Mouse (Mus musculus) forebrain, embryonic 14.5 days (tissue): Measurements from ENCODE around the gene Enah. TPM values are rescaled to one million over a fixed set of nuclear protein-coding genes. Genes with fewer than 3 reads are reported as not detected.

Experiments
- ATAC-seq: fragments of 200-750 bp; cut with Nextera tagmentation; 2 replicates; pipeline ENCODE4 v1.8.0; 2017; ENCODE audit warnings: mild to moderate bottlenecking, moderate library complexity
- DNase-seq: peaks from one replicate; pipeline ENCODE4 v3.0.0-alpha.2; 2015; ENCODE audit warnings: low spot score
- H3K27ac ChIP-seq: fragments of 300-500 bp; sonication (generic); 2 replicates; pipeline ENCODE4 v1.5.1; 2014; ENCODE audit warnings: low read depth, mild to moderate bottlenecking, control low read depth, low read length, moderate library complexity
- H3K27me3 ChIP-seq: fragments of 300-500 bp; sonication (generic); replicated peaks from 2 replicates; pipeline ENCODE4 v1.6.1; 2014; ENCODE audit warnings: low read length, control low read depth, mixed read lengths; ENCODE audit not compliant: control insufficient read depth, insufficient read depth
- H3K36me3 ChIP-seq: fragments of 300-500 bp; sonication (generic); 2 replicates; pipeline ENCODE4 v1.6.1; 2014; ENCODE audit warnings: low read length, control low read depth; ENCODE audit not compliant: control insufficient read depth, insufficient read depth
- H3K4me1 ChIP-seq: fragments of 300-500 bp; sonication (generic); 2 replicates; pipeline ENCODE4 v1.6.1; 2014; ENCODE audit warnings: antibody characterized with exemption, low read length, control low read depth; ENCODE audit not compliant: control insufficient read depth, insufficient read depth
- H3K4me2 ChIP-seq: fragments of 300-500 bp; sonication (generic); 2 replicates; pipeline ENCODE4 v1.6.1; 2014; ENCODE audit warnings: mild to moderate bottlenecking, control low read depth, low read length
- H3K4me3 ChIP-seq: fragments of 300-500 bp; sonication (generic); 2 replicates; pipeline ENCODE4 v1.5.1; 2014; ENCODE audit warnings: low read depth, low read length, control low read depth
- H3K9ac ChIP-seq: fragments of 300-500 bp; sonication (generic); 2 replicates; pipeline ENCODE4 v1.6.1; 2014; ENCODE audit warnings: mild to moderate bottlenecking, low read length, control low read depth, moderate library complexity
- H3K9me3 ChIP-seq: fragments of 300-500 bp; sonication (generic); replicated peaks from 2 replicates; pipeline ENCODE4 v1.6.1; 2016; ENCODE audit warnings: low read length, control low read depth, mixed read lengths; ENCODE audit not compliant: control insufficient read depth
- WGBS: fragments of 180-500 bp; shearing (Covaris S2); extraction: QIAGEN DNeasy Blood & Tissue Kit; methylation state at CpG from one replicate; pipeline ENCODE4 v1.1.7; 2014; 5-methylcytosine and 5-hydroxymethylcytosine counted together
- polyA plus RNA-seq: library from polyadenylated mRNA; unstranded; fragments of >200 nt; fragmentation: Nextera tagmentation; extraction: Ambion mirVana; gene quantifications from 2 replicates; pipeline ENCODE4 v1.2.1, GENCODE M21; 2014

Enah gene
- polyA plus RNA-seq, 1 experiment from 2014 or later: 19.9 TPM

GRCm38 (mm10) chr1:181866429-181867280 lies 153.1 kb downstream of the Enah start:
- no peaks in the 10 kb centered on the region for H3K4me1 ChIP-seq
- no peak overlapping the region for H3K4me3 ChIP-seq
- H3K36me3 ChIP-seq: no peaks in the 10 kb centered on the region
- no peaks in the 10 kb centered on the region for H3K9me3 ChIP-seq
- no peak overlapping the region for H3K27ac ChIP-seq
- DNase-seq (no peak), ATAC-seq (no peak)
- WGBS: 84% methylated on average over 6 of the region's 6 CpGs
- H3K4me2 ChIP-seq: no peak overlapping the region
- H3K9ac ChIP-seq: no peak overlapping the region
- H3K27me3 ChIP-seq: no peaks in the 10 kb centered on the region

- no peaks in the 10 kb centered on the region for H3K4me1 ChIP-seq
- H3K4me2 ChIP-seq: no peak overlapping the region
- no peak overlapping the region for H3K9ac ChIP-seq
- ATAC-seq (no peak), DNase-seq (no peak)
- H3K4me3 ChIP-seq: no peak overlapping the region
- H3K36me3 ChIP-seq: no peaks in the 10 kb centered on the region
- WGBS: 85% methylated on average over 5 of the region's 5 CpGs
- no peaks in the 10 kb centered on the region for H3K27me3 ChIP-seq
- no peaks in the 10 kb centered on the region for H3K9me3 ChIP-seq
- H3K27ac ChIP-seq: no peak overlapping the region
Observed at GRCm38 (mm10) chr1:181865863-181866216, 153.9 kb downstream of the Enah start.

GRCm38 (mm10) chr1:181864971-181865862 lies 154.6 kb downstream of the Enah start:
- H3K27ac ChIP-seq: no peak overlapping the region
- H3K4me1 ChIP-seq: no peaks in the 10 kb centered on the region
- H3K9ac ChIP-seq: no peak overlapping the region
- H3K9me3 ChIP-seq: no peaks in the 10 kb centered on the region
- H3K27me3 ChIP-seq: no peaks in the 10 kb centered on the region
- no peak overlapping the region for H3K4me3 ChIP-seq
- no peak for DNase-seq
- no peaks in the 10 kb centered on the region for H3K36me3 ChIP-seq
- no peak for ATAC-seq
- no peak overlapping the region for H3K4me2 ChIP-seq
- WGBS: 75% methylated on average over 11 of the region's 11 CpGs

- H3K9me3 ChIP-seq: no peaks in the 10 kb centered on the region
- no peaks in the 10 kb centered on the region for H3K27me3 ChIP-seq
- 47% methylated on average over 8 of the region's 8 CpGs for WGBS
Observed at GRCm38 (mm10) chr1:181863431-181863830, 156.4 kb downstream of the Enah start.

GRCm38 (mm10) chr1:181862676-181863374 lies 157.0 kb downstream of the Enah start:
- no peak overlapping the region for H3K9ac ChIP-seq
- no peaks in the 10 kb centered on the region for H3K27me3 ChIP-seq
- no peak overlapping the region for H3K4me3 ChIP-seq
- H3K4me2 ChIP-seq: no peak overlapping the region
- H3K27ac ChIP-seq: no peak overlapping the region
- no peaks in the 10 kb centered on the region for H3K4me1 ChIP-seq
- 47% methylated on average over 16 of the region's 16 CpGs for WGBS
- H3K36me3 ChIP-seq: no peaks in the 10 kb centered on the region
- no peak for DNase-seq
- ATAC-seq: no peak
- H3K9me3 ChIP-seq: no peaks in the 10 kb centered on the region

More at GRCm38 (mm10) chr1:181863431-181863830, 156.4 kb downstream of the Enah start:
- ATAC-seq: no peak
- Histone ChIP-seq H3K27ac (no peak overlapping the region), H3K4me2 (no peak overlapping the region), H3K9ac (no peak overlapping the region), H3K4me3 (no peak overlapping the region), H3K4me1 (no peaks in the 10 kb centered on the region), H3K36me3 (no peaks in the 10 kb centered on the region)
- no peak for DNase-seq

GRCm38 (mm10) chr1:181861181-181861902 lies 158.4 kb downstream of the Enah start:
- Histone ChIP-seq H3K9ac (no peak overlapping the region), H3K9me3 (no peaks in the 10 kb centered on the region), H3K4me2 (no peak overlapping the region), H3K36me3 (no peaks in the 10 kb centered on the region), H3K27ac (no peak overlapping the region), H3K4me3 (no peak overlapping the region), H3K27me3 (no peaks in the 10 kb centered on the region), H3K4me1 (no peaks in the 10 kb centered on the region)
- DNase-seq (no peak), ATAC-seq (no peak)
- 75% methylated on average over 2 of the region's 2 CpGs for WGBS

- no peak overlapping the region for H3K27ac ChIP-seq
- no peak for ATAC-seq
- H3K4me2 ChIP-seq: no peak overlapping the region
- H3K4me3 ChIP-seq: no peak overlapping the region
- WGBS: 60% methylated on average over 5 of the region's 5 CpGs
- H3K36me3 ChIP-seq: no peaks in the 10 kb centered on the region
- DNase-seq: no peak
- H3K9ac ChIP-seq: no peak overlapping the region
- H3K9me3 ChIP-seq: no peaks in the 10 kb centered on the region
- H3K4me1 ChIP-seq: no peaks in the 10 kb centered on the region
- no peaks in the 10 kb centered on the region for H3K27me3 ChIP-seq
Observed at GRCm38 (mm10) chr1:181860659-181861058, 159.1 kb downstream of the Enah start.

- 0 out of 2 replicates have a peak, but pooled peaks cover 3% of the 10 kb centered on the region for H3K27me3 ChIP-seq
Observed at GRCm38 (mm10) chr1:181856329-181856728, 163.5 kb downstream of the Enah start.

More at GRCm38 (mm10) chr1:181856329-181856728, 163.5 kb downstream of the Enah start:
- Histone ChIP-seq H3K9me3 (no peaks in the 10 kb centered on the region), H3K36me3 (no peaks in the 10 kb centered on the region), H3K27ac (no peak overlapping the region), H3K4me3 (no peak overlapping the region), H3K4me2 (no peak overlapping the region), H3K4me1 (no peaks in the 10 kb centered on the region), H3K9ac (no peak overlapping the region)
- ATAC-seq (no peak), DNase-seq (no peak)
- WGBS: 77% methylated on average over 2 of the region's 2 CpGs
